Mouse (Mus musculus) right cerebral cortex, postnatal 25 days (tissue): ENCODE measurements around the gene Fra10ac1.

ENCODE experiments used
- DNase-seq: peaks from one replicate; pipeline ENCODE4 v3.0.0; 2022

Gene Fra10ac1

GRCm38 (mm10) chr19:38228699-38229098 lies 4.7 kb upstream of the Fra10ac1 start:
- DNase-seq, result no peak

- DNase-seq, result peak; percentile 30
These were observed 717 bp upstream of the Fra10ac1 start for GRCm38 (mm10) chr19:38224685-38225060.

- no peak for DNase-seq
These were observed 526 bp downstream of the Fra10ac1 start for GRCm38 (mm10) chr19:38223356-38223904.

- DNase-seq, result no peak
These were observed 6.3 kb downstream of the Fra10ac1 start for GRCm38 (mm10) chr19:38217696-38218095.

- DNase-seq, result no peak
These were observed 17.3 kb downstream of the Fra10ac1 start for GRCm38 (mm10) chr19:38206669-38207068.

- no peak for DNase-seq
These were observed 25.2 kb downstream of the Fra10ac1 start for GRCm38 (mm10) chr19:38198731-38199130.

- no peak for DNase-seq
These were observed 28.7 kb downstream of the Fra10ac1 start for GRCm38 (mm10) chr19:38195245-38195644.

- DNase-seq, result no peak
These were observed 32.5 kb downstream of the Fra10ac1 start for GRCm38 (mm10) chr19:38191446-38191845.

- no peak for DNase-seq
These were observed 33.4 kb downstream of the Fra10ac1 start for GRCm38 (mm10) chr19:38190606-38191005.

GRCm38 (mm10) chr19:38187345-38187680 lies 36.6 kb downstream of the Fra10ac1 start:
- no peak for DNase-seq

GRCm38 (mm10) chr19:38186631-38187344 lies 37.2 kb downstream of the Fra10ac1 start:
- DNase-seq, result no peak

GRCm38 (mm10) chr19:38179675-38180074 lies 44.3 kb downstream of the Fra10ac1 start:
- DNase-seq, result no peak

- DNase-seq, result no peak
These were observed 59.3 kb downstream of the Fra10ac1 start for GRCm38 (mm10) chr19:38164633-38165032.

- DNase-seq, result no peak
These were observed 62.2 kb downstream of the Fra10ac1 start for GRCm38 (mm10) chr19:38161648-38162354.

GRCm38 (mm10) chr19:38156243-38156642 lies 67.7 kb downstream of the Fra10ac1 start:
- no peak for DNase-seq

- DNase-seq, result no peak
These were observed 80.2 kb downstream of the Fra10ac1 start for GRCm38 (mm10) chr19:38143540-38144271.
